Mouse (Mus musculus): ENCODE results near the gene Trp73. TPM values are rescaled to one million over a fixed set of nuclear protein-coding genes. Genes with fewer than 3 reads are reported as not detected.

Trp73 gene
- polyA plus RNA-seq, 1 experiment, result not detected

DNA sequence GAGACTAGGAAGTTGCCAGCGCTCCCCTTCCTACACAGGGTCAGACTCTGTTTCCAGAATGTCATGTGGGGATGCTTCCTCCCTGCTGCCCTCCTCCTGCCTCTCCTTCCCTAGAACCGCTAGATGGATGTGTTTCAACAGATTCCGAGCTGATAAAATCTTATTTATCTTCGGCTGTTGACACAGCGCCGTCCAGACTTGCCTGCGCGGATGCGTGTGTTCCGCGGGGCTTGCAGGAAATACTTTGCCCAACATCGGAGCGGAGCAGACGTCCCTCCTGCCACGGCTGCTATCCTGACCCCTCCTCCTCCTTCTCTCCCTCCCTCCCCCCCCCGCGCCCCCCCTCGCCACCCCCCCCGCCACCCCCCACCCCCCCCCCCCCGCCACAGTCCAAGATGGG, 68.5 kb downstream of the Trp73 start:
- WGBS, result 2% methylated on average over 16 of the region's 20 CpGs
- no peak overlapping the region for H3K4me3 ChIP-seq (ENCODE audit: insufficient read depth, low read depth, low read length)
- H3K27ac ChIP-seq (ENCODE audit: insufficient read depth, low read depth, low read length), result no peak overlapping the region
- TF ChIP-seq POLR2A (IDR thresholded peaks at IDR 0.05; ENCODE audit: insufficient read depth, low read depth, low read length) (no peak), CTCF (IDR thresholded peaks at IDR 0.05; ENCODE audit: insufficient read depth, low read depth, low read length) (no peak)
- no peaks in the 10 kb centered on the region for H3K4me1 ChIP-seq (ENCODE audit: control insufficient read depth, insufficient read depth, low read length)

DNA sequence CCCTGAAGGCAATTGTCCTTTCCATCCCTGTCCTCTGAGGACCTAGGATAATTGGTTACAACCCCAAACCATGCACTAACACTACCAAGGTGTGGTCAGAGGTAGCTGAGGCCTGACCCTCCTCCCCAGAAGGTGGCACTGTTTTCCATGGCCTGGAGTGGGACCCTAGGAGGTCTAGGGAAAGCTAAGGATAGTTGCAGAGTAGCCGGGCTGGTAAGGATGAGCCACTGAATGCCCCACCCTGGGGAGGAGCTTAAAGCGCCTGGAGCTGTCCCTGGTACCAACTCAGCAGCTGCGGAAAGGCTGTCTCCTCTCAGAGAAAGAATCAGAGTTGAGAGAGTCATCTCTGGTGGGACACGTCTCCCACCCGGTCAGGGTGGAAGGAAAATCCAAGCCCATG, 69.1 kb downstream of the Trp73 start:
- 7% methylated on average over 5 of the region's 5 CpGs for WGBS
- no peak for TF ChIP-seq CTCF (IDR thresholded peaks at IDR 0.05; ENCODE audit: insufficient read depth, low read depth, low read length)
- TF ChIP-seq POLR2A (IDR thresholded peaks at IDR 0.05; ENCODE audit: insufficient read depth, low read depth, low read length), result no peak
- H3K4me3 ChIP-seq (ENCODE audit: insufficient read depth, low read depth, low read length), result no peak overlapping the region
- H3K4me1 ChIP-seq (ENCODE audit: control insufficient read depth, insufficient read depth, low read length), result no peaks in the 10 kb centered on the region
- H3K27ac ChIP-seq (ENCODE audit: insufficient read depth, low read depth, low read length), result no peak overlapping the region

DNA sequence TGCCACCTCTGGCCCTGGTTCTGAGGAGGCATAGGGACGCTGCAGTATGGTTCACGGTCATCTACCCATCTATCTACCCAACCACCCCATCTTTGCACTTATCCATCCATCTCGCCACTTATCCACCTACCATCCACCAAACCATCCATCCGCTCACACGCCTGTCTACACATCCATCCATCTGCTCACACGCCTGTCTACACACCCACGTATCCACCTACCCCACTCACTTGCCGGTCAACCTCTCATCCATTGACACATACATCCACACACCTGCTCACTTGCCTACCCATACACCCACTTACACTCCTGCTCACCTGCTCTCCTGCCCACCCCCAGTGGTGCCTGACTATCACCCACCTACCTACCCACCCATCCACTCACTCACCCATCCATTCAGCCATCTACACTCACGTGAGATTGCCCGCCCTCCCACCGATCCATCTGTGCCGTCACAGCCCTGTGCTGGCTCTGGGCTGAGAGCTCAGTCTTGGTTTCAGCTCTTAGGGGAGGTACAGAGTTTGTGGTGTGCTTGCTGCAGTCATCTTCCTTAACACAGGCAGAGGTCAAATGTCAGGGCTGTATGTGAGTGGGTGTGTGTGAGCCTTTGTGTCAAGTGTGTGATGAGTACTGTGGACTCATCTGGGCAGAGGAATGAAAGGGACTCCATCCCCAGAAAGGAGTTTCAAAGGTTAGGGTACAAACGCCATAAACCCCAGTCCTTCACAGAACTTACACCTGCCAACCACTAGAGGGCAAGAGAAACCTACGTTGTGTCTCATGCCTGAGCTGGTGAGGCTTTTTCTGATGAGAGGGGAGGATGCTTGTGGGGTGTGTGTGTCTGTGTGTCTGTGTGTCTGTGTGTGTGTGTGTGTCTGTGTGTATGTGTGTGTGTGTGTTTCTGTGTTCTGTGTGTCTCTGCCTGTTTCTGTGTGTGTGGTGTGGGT, 74.9 kb downstream of the Trp73 start:
- H3K4me3 ChIP-seq (ENCODE audit: insufficient read depth, low read depth, low read length), result no peak overlapping the region
- no peak for TF ChIP-seq CTCF (IDR thresholded peaks at IDR 0.05; ENCODE audit: insufficient read depth, low read depth, low read length)
- no peak for TF ChIP-seq POLR2A (IDR thresholded peaks at IDR 0.05; ENCODE audit: insufficient read depth, low read depth, low read length)
- H3K27ac ChIP-seq (ENCODE audit: insufficient read depth, low read depth, low read length), result no peak overlapping the region
- WGBS, result 61% methylated on average over 14 of the region's 14 CpGs
- no peaks in the 10 kb centered on the region for H3K4me1 ChIP-seq (ENCODE audit: control insufficient read depth, insufficient read depth, low read length)

DNA sequence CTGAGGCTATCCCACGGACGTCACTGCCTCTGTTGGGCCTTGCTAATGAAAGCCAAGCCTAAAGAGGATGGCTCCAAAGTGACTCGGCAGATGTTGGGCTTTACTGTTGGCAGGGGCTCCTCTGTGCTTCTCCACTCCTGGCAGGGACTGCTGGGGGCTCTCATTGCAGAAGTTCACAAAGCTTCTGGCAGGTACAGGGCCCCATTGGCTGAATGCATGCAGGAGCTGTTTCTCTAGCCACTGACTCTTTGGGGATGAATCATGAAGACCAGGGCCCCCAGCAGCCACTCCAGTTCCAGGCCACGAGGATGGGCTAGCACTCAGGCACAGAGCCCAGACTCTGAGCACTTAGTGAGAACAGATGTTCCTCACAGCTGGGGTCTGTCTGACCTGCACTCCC, 82.3 kb downstream of the Trp73 start:
- TF ChIP-seq CTCF (IDR thresholded peaks at IDR 0.05; ENCODE audit: insufficient read depth, low read depth, low read length) (no peak), POLR2A (IDR thresholded peaks at IDR 0.05; ENCODE audit: insufficient read depth, low read depth, low read length) (no peak)
- Histone ChIP-seq H3K4me1 (ENCODE audit: control insufficient read depth, insufficient read depth, low read length) (no peaks in the 10 kb centered on the region), H3K27ac (ENCODE audit: insufficient read depth, low read depth, low read length) (no peak overlapping the region), H3K4me3 (ENCODE audit: insufficient read depth, low read depth, low read length) (no peak overlapping the region)
- WGBS, result 72% methylated on average over 4 of the region's 4 CpGs

DNA sequence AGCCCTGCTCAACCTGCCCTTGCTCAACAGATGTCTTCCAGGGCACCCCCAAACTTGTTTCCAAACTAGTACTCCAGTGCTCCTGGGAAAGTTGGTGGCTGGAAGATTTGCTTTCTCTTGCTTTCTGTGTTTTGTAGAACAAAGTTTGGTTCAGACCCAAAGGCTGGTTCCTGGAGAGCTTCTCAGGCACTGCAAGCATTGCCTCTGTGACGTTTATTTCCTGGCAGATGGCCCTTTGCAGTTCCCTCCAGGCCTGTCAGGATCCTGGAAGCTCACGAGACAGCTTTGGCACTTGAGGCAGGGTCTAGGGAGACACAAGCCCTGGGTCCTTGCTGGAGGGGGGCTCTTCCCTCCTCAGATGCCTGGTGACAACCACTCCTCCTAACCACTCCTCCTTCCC, 83.3 kb downstream of the Trp73 start:
- Histone ChIP-seq H3K27ac (ENCODE audit: insufficient read depth, low read depth, low read length) (no peak overlapping the region), H3K4me1 (ENCODE audit: control insufficient read depth, insufficient read depth, low read length) (no peaks in the 10 kb centered on the region), H3K4me3 (ENCODE audit: insufficient read depth, low read depth, low read length) (no peak overlapping the region)
- WGBS, result 52% methylated on average over 2 of the region's 2 CpGs
- TF ChIP-seq CTCF (IDR thresholded peaks at IDR 0.05; ENCODE audit: insufficient read depth, low read depth, low read length), result no peak
- no peak for TF ChIP-seq POLR2A (IDR thresholded peaks at IDR 0.05; ENCODE audit: insufficient read depth, low read depth, low read length)

DNA sequence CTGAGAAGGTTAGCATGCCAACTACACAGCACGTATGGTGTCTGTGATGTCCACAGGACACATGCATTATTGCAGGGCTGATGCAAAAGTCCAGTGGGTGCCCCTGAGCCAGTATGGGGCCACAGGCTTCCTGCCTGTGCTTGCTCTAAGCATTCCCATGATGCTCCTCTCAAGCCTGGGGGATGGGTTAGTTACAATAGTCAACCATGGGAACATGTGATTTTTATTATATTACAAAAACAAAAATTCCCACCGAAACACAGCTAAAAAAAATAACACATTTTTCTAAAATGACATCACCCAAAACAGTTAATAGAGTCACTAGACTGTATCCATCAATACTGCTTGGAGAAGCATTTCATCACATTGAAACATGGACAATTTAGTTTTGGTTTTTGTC, 84.0 kb downstream of the Trp73 start:
- H3K4me3 ChIP-seq (ENCODE audit: insufficient read depth, low read depth, low read length), result no peak overlapping the region
- TF ChIP-seq CTCF (IDR thresholded peaks at IDR 0.05; ENCODE audit: insufficient read depth, low read depth, low read length), result no peak
- 79% methylated on average over 2 of the region's 2 CpGs for WGBS
- no peaks in the 10 kb centered on the region for H3K4me1 ChIP-seq (ENCODE audit: control insufficient read depth, insufficient read depth, low read length)
- no peak overlapping the region for H3K27ac ChIP-seq (ENCODE audit: insufficient read depth, low read depth, low read length)

DNA sequence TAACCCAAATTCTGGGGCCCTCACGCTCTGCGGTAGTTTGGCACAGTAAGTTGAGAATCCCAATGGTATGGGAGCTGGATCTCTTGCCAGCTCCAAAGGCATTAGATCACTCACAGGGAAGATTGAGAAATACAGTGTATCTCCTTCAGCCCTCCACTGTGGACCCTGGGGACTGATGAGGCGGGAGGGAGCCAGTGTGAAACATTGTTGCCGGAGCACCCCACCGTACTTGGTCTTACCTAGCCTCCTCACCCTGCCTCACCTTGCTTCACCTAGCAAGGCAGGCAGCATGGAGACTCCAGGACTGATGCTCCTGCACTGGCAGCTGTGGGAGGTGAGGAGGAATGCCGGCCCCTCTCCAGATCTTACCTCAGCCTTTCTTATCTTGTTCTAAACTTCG, 84.5 kb downstream of the Trp73 start:
- no peak for TF ChIP-seq POLR2A (IDR thresholded peaks at IDR 0.05; ENCODE audit: insufficient read depth, low read depth, low read length)
- no peak for TF ChIP-seq CTCF (IDR thresholded peaks at IDR 0.05; ENCODE audit: insufficient read depth, low read depth, low read length)
- WGBS, result 90% methylated on average over 7 of the region's 7 CpGs
- no peak overlapping the region for H3K4me3 ChIP-seq (ENCODE audit: insufficient read depth, low read depth, low read length)
- no peak overlapping the region for H3K27ac ChIP-seq (ENCODE audit: insufficient read depth, low read depth, low read length)
- no peaks in the 10 kb centered on the region for H3K4me1 ChIP-seq (ENCODE audit: control insufficient read depth, insufficient read depth, low read length)

DNA sequence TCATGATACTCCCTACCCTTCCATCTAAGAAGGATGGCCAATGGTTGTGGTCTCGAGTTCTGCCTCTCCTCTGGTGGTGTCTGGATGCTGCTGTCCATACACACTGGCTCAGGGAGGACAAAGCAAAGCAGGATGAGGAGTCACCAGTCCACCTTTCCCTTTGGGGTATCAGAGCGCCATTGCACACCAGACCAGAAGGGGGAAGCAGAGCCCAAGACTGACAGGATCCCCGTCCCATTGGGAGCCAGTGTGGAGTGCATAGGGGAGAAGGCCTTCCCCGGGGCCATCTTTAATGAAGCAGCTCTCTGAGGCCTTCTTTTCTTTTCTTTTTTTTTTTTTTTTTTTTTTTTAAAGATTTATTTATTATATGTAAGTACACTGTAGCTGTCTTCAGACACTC, 86.9 kb downstream of the Trp73 start:
- 70% methylated on average over 4 of the region's 4 CpGs for WGBS
- Histone ChIP-seq H3K4me3 (ENCODE audit: insufficient read depth, low read depth, low read length) (no peak overlapping the region), H3K27ac (ENCODE audit: insufficient read depth, low read depth, low read length) (no peak overlapping the region), H3K4me1 (ENCODE audit: control insufficient read depth, insufficient read depth, low read length) (no peaks in the 10 kb centered on the region)
- TF ChIP-seq CTCF (IDR thresholded peaks at IDR 0.05; ENCODE audit: insufficient read depth, low read depth, low read length) (no peak), POLR2A (IDR thresholded peaks at IDR 0.05; ENCODE audit: insufficient read depth, low read depth, low read length) (no peak)

DNA sequence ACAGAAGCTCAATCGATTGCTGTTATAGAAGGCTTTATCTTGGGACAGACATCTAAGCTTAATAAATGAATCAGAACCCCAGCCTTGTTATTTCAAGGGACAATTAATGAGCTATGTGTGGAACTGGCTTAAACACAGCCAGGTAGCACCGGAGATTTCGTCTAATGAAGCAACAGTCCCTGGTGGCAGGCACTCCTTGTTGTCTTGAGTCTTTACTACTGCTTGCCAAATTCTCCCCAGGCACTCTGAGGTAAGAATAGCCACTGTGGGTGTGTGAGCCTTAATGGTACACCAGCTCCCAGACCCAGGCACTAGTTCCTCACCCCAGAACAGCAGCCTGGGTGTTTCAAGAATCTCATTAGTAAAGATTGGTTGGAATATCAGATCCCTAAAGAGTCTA, 88.6 kb downstream of the Trp73 start:
- Histone ChIP-seq H3K27ac (ENCODE audit: insufficient read depth, low read depth, low read length) (no peak overlapping the region), H3K4me1 (ENCODE audit: control insufficient read depth, insufficient read depth, low read length) (no peaks in the 10 kb centered on the region), H3K4me3 (ENCODE audit: insufficient read depth, low read depth, low read length) (no peak overlapping the region)
- TF ChIP-seq POLR2A (IDR thresholded peaks at IDR 0.05; ENCODE audit: insufficient read depth, low read depth, low read length) (no peak), CTCF (IDR thresholded peaks at IDR 0.05; ENCODE audit: insufficient read depth, low read depth, low read length) (no peak)
- WGBS, result 48% methylated on average over 3 of the region's 3 CpGs

All from olfactory bulb, adult 2 months (tissue).